1 mouse cellular context compared by ENCODE assay signal in the genomic region with DNA sequence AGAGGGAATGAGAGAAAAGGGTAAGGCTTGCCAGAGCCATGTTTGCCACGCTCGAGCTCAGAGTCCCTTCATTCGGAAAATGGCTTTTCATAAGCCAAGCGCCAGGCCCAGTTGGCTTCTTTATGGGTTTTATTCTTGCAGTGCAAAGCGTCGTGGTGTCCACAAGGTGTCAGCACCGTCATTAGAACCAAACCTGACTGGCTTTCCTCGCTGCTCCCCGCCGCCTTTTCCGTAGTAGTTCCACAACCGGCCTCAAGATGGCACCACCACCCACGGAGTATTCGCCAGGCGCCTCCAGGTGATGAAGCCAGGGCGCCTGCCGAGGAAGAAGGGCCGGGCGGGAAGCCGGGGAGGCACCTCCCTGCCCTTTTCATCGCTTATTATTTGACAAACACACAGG.
TF ChIP-seq lines count a peak whose summit lies in the region.

No protein-coding gene starts in this region.

TF ChIP-seq in CH12.LX, 34 proteins besides CTCF, POLR2A, EP300 and RAD21:
- no peak for TF ChIP-seq E2F4 (IDR thresholded peaks at IDR 0.05; ENCODE audit: insufficient replicate concordance, low read depth, low read length)
- no peak for TF ChIP-seq CHD1 (IDR thresholded peaks at IDR 0.05; ENCODE audit: low read depth, low read length)
- TF ChIP-seq NRF1 (IDR thresholded peaks at IDR 0.05; ENCODE audit: low read depth, low read length), result peak; percentile 41; the same call in 1 of the 2 replicates
- TF ChIP-seq ELF1 (IDR thresholded peaks at IDR 0.05; ENCODE audit: low read depth, low read length), result peak; percentile 51; the same call in 1 of the 2 replicates
- TF ChIP-seq TBP (conservative IDR thresholded peaks at IDR 0.05; ENCODE audit: low read depth, low read length), result no peak
- peak; percentile 64 for TF ChIP-seq IRF4 (IDR thresholded peaks at IDR 0.05; ENCODE audit: low read depth, low read length)
- TF ChIP-seq SMC3 (IDR thresholded peaks at IDR 0.05; ENCODE audit: low read depth, low read length), result peak; percentile 98
- TF ChIP-seq NELFE (IDR thresholded peaks at IDR 0.05; ENCODE audit: low read depth, low read length), result peak; percentile 68; the same call in 1 of the 2 replicates
- TF ChIP-seq ZC3H11A (IDR thresholded peaks at IDR 0.05; ENCODE audit: low read depth, low read length), result peak; percentile 92
- no peak for TF ChIP-seq CHD2 (IDR thresholded peaks at IDR 0.05; ENCODE audit: low read length)
- TF ChIP-seq PAX5 (IDR thresholded peaks at IDR 0.05; ENCODE audit: low read length), result no peak
- no peak for TF ChIP-seq RCOR1 (conservative IDR thresholded peaks at IDR 0.05; ENCODE audit: low read depth, low read length)
- TF ChIP-seq TCF12 (IDR thresholded peaks at IDR 0.05; ENCODE audit: low read depth, low read length), result 0 out of 2 replicates have a peak, but pooled peaks have one; percentile 25
